Mouse (Mus musculus) megakaryocyte, embryonic 14.5 days (primary cell): ENCODE measurements around the gene Dapk2. TPM values are rescaled to one million over a fixed set of nuclear protein-coding genes. Genes with fewer than 3 reads are reported as not detected.

Experiments
- H3K27me3 ChIP-seq: replicated peaks from 2 replicates; pipeline ENCODE3; 2012; ENCODE audit warnings: inconsistent platforms
- H3K36me3 ChIP-seq: replicated peaks from 2 replicates; pipeline ENCODE3; 2012; ENCODE audit warnings: low read length, inconsistent platforms, mixed read lengths
- H3K4me1 ChIP-seq: 2 replicates; pipeline ENCODE4 v1.6.1; 2012; ENCODE audit warnings: inconsistent platforms
- H3K4me3 ChIP-seq: replicated peaks from 2 replicates; pipeline ENCODE3; 2012; ENCODE audit warnings: moderate library complexity, mild to moderate bottlenecking, inconsistent platforms
- H3K9me3 ChIP-seq: 2 replicates; pipeline ENCODE4 v1.6.1; 2012; ENCODE audit warnings: inconsistent platforms
- FLI1 ChIP-seq: IDR thresholded peaks from 2 replicates; pipeline ENCODE4 v1.6.1; 2012; ENCODE audit warnings: low read length, inconsistent platforms, mixed read lengths
- GATA1 ChIP-seq: IDR thresholded peaks from 3 replicates; pipeline ENCODE4 v1.6.1; 2012; ENCODE audit warnings: mixed read lengths, low read length, inconsistent platforms, borderline replicate concordance
- polyA plus RNA-seq: library from polyadenylated mRNA; stranded (reverse); fragments of >175 nt; gene quantifications from 2 replicates; pipeline ENCODE4 v1.2.3, GENCODE M21; 2012; ENCODE audit warnings: low replicate concordance; ENCODE audit not compliant: insufficient read depth

Gene Dapk2
- polyA plus RNA-seq, 1 experiment = 1.2 TPM

DNA sequence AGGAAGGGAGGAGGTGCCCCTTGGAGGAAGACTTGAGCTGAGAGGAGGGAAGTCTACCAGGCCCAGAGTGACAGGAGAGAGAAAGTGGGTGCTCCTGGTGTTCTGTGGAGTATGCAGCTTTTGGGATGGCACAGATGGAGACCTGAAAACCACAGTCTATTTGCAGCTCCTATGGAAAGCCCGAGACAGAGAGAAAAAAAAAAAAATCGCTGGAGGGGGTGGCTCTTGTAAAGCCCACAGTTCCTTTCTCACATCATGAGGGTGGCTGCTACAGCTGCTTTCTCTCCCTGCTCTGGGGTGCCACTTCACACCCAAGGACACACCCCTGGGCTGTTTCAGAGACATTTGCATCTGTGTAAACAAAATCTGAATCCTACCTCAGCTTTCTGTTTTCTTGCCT is 107.6 kb downstream of the Dapk2 start:
- no peaks in the 10 kb centered on the region for H3K9me3 ChIP-seq
- TF ChIP-seq GATA1 = no peak
- no peak for TF ChIP-seq FLI1
- H3K27me3 ChIP-seq = peaks cover 14% of the 10 kb centered on the region
- H3K36me3 ChIP-seq = no peaks in the 10 kb centered on the region
- peaks cover 76% of the 10 kb centered on the region for H3K4me1 ChIP-seq
- H3K4me3 ChIP-seq = no peak overlapping the region

DNA sequence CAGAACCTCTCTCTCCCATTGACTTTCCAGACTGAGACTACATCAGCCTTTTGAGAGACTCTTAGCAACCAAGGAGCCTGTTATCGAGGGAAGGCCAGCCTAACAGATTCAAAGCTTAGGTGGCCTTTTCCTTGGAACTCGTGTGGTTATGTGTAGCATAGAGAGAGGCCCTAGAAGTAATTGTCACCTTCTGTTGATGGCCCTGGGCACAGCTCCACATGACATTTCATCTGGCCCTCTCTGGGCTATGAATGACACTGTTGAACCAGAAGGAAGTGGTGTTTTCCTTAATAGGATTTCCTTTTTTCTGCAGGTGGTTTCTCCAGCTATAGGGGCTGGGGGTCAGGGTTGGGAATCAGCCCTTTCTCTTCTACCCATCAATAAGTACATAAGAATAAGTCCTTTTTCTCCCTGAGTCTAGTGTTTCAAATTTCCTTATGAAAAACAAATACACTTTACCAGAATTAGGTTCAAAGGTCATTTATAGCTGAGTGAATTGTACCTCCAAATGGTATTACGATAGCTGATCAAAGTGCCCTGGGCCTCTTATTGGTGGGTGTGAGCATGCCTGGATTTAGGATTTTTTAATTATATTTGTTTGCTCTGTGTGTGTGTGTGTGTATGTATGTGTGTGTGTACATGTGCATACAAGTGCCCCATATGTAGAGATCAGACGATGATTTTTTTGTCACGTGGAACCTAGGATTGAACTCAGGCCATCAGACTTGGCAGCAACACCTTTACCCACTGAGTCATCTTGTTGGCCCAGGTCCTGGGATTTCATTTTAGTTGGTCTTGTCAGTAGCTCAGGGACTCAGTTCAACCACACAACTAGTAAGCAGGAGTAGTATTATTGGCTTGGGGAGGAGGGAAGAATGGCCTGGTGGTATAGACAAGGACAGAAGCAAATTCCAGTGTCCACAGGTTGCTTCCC is 108.5 kb downstream of the Dapk2 start:
- Histone ChIP-seq H3K36me3 (no peaks in the 10 kb centered on the region), H3K27me3 (peaks cover 11% of the 10 kb centered on the region), H3K4me1 (peaks cover 81% of the 10 kb centered on the region)

DNA sequence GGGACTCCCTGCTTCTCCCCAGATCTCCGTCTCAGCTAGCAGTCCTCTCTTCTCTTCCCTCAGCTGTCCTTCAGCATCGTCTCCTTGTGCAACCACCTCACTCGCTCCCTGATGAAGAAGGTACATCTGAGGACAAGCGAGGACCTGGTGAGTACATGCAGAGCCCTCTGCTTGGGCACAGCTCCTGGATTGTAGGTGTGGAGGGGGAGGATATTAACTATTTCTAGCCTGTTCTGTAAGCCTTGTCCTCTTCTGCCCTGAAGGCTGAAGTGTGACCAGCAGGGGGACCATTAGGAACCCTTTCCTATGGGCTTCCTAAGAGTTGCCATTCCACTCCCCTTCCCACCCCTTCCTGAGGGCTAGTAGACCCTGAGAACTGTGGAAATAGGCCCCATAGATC is 110.8 kb downstream of the Dapk2 start:
- no peaks in the 10 kb centered on the region for H3K9me3 ChIP-seq

More for the DNA sequence above, 108.5 kb downstream of the Dapk2 start:
- no peaks in the 10 kb centered on the region for H3K9me3 ChIP-seq
- H3K4me3 ChIP-seq = no peak overlapping the region
- TF ChIP-seq GATA1 = no peak
- no peak for TF ChIP-seq FLI1

DNA sequence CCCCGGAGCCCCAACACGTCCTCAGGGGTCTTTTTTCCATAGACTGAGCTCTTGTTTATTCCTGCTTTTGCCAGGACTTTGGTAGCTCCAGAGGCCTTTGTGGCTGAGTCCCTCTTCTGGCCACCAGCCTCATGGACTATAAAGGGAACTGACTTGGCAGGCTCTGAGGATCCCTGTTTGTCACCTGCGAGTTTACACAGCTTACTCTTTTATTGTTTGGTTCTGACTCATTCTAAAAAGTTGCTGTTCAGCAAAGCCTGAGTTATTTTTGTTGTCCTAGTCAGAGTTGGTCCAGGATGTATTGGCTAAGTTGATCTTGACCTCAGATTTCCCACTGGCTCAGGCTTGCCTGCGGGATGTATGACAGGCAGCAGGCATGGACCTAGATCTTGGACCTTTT is 112.0 kb downstream of the Dapk2 start:
- Histone ChIP-seq H3K36me3 (peaks cover 2% of the 10 kb centered on the region), H3K4me1 (peaks cover 98% of the 10 kb centered on the region), H3K4me3 (no peak overlapping the region), H3K9me3 (no peaks in the 10 kb centered on the region), H3K27me3 (no peaks in the 10 kb centered on the region)
- TF ChIP-seq FLI1 (no peak), GATA1 (no peak)

More for the DNA sequence above, 110.8 kb downstream of the Dapk2 start:
- peaks cover 86% of the 10 kb centered on the region for H3K4me1 ChIP-seq
- TF ChIP-seq GATA1 (no peak), FLI1 (no peak)
- peak overlapping the region; percentile 62 for H3K4me3 ChIP-seq
- no peaks in the 10 kb centered on the region for H3K36me3 ChIP-seq
- H3K27me3 ChIP-seq = no peaks in the 10 kb centered on the region

DNA sequence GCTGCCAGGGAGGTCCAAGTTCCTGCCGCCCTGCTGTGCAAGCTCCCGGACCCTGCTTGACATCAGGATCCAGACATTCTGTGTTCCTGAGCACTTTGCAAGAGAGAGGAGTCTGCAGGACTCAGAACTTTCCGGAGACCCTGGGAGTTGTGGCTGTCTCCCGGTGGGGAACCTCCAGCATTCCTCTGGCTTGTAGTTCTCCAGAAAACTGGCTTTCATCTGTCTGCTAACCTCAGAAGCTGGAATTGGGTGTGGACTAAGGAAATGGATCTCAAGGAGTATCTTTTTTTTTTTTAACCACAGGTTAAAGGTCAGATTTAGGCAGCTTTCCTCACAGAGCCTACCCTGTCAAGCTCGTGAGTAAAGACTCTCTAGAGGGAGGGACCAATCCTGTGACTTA is 113.7 kb downstream of the Dapk2 start:
- peaks cover 100% of the 10 kb centered on the region for H3K4me1 ChIP-seq

DNA sequence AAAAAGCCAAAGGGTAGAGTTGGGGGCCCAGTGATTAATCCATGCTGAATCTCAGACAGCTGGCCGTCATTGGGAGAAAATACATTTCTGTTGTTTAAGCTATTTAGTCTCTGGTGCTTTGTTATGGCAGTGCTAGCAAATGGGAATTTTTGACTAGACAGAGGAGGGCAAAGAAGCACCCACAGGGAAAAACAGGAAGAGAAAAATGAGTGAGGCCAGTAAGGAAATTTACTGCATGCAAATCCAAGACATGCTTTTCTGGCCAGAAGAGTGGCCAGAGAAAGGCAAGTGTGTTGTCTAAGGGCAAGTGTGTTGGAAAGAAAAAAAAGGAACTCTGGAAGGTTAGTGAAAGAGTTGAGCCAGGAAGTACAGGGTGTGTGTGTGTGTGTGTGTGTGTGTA is 115.6 kb downstream of the Dapk2 start:
- Histone ChIP-seq H3K4me3 (no peak overlapping the region), H3K27me3 (no peaks in the 10 kb centered on the region), H3K36me3 (peaks cover 2% of the 10 kb centered on the region), H3K9me3 (no peaks in the 10 kb centered on the region), H3K4me1 (peaks cover 100% of the 10 kb centered on the region)
- TF ChIP-seq GATA1 = no peak
- no peak for TF ChIP-seq FLI1

More for the DNA sequence above, 113.7 kb downstream of the Dapk2 start:
- Histone ChIP-seq H3K27me3 (no peaks in the 10 kb centered on the region), H3K9me3 (no peaks in the 10 kb centered on the region), H3K4me3 (no peak overlapping the region), H3K36me3 (peaks cover 2% of the 10 kb centered on the region)
- no peak for TF ChIP-seq FLI1
- TF ChIP-seq GATA1 = no peak

DNA sequence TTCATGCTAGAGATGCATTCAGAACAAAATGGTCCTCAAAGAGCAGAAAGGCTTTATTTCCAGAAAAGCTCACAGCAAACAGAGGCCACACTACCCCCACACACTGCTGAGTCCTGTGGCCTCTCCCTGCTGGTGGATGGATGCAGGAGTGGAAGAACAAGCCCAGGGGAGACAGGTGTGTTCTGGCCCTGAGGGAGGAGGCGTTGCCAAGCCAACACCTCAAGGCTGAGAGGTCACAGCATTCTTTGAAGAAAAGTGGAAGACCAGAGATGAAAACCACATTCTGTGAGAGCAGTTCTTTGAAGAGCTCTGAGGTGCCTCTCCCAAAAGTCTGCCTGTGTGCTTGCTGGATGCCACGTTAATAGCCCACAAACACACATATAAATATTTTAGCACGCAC is 116.6 kb downstream of the Dapk2 start:
- Histone ChIP-seq H3K4me1 (peaks cover 100% of the 10 kb centered on the region), H3K36me3 (peaks cover 2% of the 10 kb centered on the region), H3K9me3 (no peaks in the 10 kb centered on the region), H3K27me3 (no peaks in the 10 kb centered on the region), H3K4me3 (no peak overlapping the region)
- TF ChIP-seq FLI1 (no peak), GATA1 (no peak)

DNA sequence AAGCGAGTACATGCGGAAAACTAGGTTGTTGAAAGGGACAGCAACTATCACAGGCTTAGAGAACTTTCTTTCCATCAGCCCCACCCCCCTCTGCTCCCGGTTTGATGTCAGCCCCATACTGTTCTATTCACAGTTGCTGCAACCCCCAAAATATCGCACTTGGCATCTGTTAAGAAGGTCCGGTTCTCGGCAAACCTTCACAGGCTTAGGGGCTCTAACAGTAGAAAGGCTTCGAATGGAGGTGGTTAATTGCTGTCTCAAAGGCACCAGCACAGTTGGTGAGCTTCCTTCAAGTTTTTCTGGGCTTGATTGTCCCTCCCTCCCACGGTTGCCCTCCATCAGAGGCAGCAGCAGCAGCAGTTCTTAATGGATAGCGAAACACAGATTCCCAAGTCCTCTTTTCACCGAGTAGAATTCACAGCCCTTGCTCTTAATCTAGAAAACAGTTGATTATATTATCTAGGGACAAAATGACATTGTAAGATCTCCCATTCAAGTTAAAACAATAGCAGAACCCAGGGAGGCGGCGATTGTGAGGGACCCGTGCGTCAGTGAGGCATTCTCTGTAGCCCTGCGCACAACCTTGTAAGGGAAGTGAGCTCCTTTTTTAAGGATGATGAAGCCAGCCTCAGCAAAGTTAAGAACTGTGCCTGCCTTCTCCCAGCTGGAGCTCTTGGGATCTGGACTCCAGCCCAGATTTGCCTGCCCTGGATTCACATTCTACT is 117.4 kb downstream of the Dapk2 start:
- TF ChIP-seq FLI1 (no peak), GATA1 (no peak)
- H3K9me3 ChIP-seq = no peaks in the 10 kb centered on the region
- peaks cover 2% of the 10 kb centered on the region for H3K36me3 ChIP-seq
- peaks cover 100% of the 10 kb centered on the region for H3K4me1 ChIP-seq
- no peaks in the 10 kb centered on the region for H3K27me3 ChIP-seq
- peak overlapping the region; percentile 74 for H3K4me3 ChIP-seq

DNA sequence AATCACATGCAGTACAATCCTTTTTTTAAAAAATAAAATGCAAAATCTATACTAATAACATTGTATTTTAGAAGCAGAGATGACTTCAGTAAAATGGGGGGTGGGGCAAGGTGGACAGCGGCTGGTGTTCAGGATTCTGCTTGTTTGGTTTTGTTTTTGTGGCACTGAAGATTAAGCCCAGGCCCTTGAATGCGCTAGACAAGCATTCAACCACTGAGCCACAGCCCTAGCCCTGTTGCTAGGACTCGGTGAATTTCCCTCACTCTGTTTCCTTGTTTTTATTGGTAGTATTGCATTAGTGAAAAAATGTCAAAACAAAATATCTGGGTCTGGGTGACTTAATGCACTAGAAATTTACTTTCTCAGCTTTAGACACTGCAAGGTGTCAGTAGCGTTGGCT is 118.0 kb downstream of the Dapk2 start:
- H3K4me3 ChIP-seq = peak overlapping the region; percentile 35
- TF ChIP-seq FLI1 = no peak
- TF ChIP-seq GATA1 = no peak
- peaks cover 2% of the 10 kb centered on the region for H3K36me3 ChIP-seq
- no peaks in the 10 kb centered on the region for H3K27me3 ChIP-seq
- no peaks in the 10 kb centered on the region for H3K9me3 ChIP-seq
- peaks cover 99% of the 10 kb centered on the region for H3K4me1 ChIP-seq
